Mouse (Mus musculus): ENCODE data around the gene Krtap5-1.
A peak's percentile ranks its signal among the peaks of the same experiment; 100 is the strongest.
"Not testable (repeated sequence)": the region's sequence is repeated elsewhere in the genome, so short reads cannot be mapped to it uniquely, and the experiment has no call there.

Gene Krtap5-1

DNA sequence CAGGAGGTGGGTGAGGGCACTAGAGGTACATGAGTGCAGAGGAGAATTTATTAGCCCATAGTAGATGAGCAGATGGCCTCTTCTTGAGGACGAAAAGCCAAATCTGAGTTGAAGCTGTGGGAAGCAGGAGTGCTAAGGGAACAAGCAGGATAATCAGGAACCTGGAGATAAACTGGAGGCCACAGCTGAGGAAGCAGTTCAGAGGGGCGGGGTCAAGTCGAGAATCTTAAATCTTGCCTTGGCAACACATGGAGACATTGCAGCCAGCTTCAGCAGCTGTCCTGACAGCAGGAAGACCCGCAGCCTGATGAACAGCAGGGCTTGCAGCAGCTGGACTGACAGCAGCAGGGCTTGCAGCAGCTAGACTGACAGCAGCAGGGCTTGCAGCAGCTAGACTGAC, 810 bp downstream of the Krtap5-1 start:
- DNase-seq (ENCODE audit: low spot score): not testable (repeated sequence)

DNA sequence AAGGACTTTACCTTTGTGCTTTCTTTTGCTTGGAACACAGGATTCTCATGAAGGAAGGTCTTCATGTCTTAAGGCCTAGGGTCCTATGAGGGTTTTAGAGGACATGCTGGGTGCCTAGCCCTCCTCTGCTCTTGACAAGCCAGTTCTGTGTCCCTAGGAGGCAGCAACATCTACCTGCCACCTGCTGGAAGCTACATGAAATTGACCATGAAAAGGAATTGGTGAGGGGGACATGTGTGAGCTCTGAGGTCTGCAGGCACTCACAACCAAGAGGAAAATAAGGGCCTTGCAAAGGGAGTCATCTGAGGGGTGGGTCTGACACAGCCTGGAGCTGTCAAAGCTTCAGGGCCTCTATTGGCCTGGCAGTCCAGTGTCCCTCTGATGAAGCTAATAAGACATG, 1.5 kb downstream of the Krtap5-1 start:
- DNase-seq (ENCODE audit: low spot score): no peak

DNA sequence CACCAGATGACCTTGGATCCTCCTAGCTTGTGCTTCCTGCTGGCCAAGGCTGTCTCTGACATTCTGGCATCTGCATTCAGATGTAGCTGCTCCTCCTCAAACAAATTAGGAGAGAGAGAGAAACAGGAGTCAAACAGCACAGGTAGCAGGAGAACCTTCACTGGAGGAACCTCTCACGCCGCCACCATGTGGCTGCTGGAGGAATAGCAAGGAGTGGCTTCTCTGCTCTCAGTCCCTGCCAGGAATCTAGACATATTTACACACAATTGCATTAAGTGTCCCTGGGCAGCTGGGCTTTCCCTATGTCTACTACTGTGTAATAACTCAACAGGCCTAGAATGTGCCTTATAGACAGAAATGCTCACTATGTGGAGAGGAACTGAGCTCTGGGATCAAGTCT, 3.1 kb downstream of the Krtap5-1 start:
- not testable (repeated sequence) for DNase-seq (ENCODE audit: low spot score)

DNA sequence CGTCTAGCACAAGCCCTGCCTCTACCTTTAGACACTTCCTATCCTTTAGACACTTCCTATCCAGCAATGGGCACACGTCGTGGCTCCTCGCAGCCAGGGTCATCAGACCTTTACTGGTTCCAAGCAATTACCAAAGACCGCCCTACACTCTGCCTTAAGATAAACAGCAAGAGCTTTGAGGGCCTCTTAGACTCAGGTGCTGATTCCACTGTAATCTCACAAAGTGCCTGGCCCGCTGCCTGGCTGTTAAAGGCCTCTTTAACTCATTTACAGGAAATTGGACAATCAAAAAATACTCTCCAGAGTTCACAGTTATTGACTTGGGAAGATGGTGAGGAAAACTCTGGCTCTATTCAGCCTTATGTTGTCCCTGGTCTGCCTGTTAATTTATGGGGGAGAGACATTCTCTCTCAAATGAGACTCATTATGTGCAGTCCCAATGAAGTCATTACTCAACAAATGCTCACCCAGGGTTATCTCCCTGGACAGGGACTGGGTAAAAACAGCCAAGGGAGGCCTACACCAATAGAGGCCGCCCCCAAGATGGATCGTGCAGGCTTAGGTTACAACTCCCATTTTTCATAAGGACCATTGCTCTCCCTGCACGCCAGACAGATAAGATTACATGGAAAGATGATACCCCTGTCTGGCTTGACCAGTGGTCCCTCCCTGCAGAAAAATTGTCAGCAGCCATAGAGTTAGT, 10.9 kb downstream of the Krtap5-1 start:
- not testable (repeated sequence) for DNase-seq (ENCODE audit: low spot score)

DNA sequence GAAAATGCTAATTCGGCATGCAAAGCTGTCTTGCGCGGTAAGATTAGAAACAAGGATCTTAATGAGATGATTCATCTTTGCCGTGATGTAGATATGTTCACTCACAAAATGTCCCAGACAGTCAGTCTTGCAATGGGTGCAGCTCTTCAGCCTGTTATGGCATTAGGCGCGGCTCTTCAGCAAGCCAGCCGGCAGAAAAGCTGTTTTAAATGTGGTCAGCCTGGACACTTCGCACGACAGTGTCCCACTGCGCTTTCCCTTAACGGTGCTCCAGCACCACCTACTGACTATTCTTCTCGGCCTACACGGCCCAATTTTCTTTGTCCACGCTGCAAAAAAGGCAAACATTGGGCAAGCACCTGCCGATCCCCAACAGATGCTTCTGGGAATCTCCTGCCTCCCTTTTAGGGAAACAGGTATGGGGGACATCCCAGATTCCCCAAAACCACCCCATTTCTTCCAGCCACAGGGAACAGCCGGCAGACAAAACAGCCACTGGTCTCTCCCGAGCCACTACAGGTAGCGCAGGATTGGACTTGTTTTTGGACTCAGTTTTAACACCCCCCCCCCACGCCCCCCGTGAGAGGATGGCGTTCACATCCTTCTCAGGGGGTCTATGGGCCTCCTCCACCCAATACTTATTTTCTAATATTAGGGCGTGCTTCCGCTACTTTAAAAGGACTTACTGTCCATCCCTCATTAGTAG, 11.6 kb downstream of the Krtap5-1 start:
- DNase-seq (ENCODE audit: low spot score): no peak

DNA sequence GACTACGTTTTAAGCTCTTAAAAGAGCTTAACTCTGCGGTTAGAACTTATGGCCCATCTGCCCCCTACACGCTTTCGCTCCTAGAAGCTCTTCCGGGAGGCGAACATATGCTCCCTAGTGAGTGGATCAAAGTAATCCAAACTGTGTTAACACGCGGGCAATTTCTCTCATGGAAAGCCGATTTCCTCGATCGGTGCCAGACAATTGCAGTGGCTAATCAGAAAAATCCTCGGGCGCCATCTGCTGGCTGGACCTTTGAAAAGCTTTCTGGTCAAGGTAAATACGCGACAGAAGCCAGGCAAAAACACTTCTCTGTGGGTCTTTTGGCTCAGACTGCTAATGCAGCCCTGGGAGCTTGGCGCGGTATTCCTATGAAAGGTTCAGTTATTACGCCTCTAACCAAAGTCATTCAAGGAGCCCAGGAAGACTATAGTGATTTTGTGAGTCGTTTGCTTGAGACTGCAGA, 12.3 kb downstream of the Krtap5-1 start:
- DNase-seq (ENCODE audit: low spot score): peak; percentile 93

DNA sequence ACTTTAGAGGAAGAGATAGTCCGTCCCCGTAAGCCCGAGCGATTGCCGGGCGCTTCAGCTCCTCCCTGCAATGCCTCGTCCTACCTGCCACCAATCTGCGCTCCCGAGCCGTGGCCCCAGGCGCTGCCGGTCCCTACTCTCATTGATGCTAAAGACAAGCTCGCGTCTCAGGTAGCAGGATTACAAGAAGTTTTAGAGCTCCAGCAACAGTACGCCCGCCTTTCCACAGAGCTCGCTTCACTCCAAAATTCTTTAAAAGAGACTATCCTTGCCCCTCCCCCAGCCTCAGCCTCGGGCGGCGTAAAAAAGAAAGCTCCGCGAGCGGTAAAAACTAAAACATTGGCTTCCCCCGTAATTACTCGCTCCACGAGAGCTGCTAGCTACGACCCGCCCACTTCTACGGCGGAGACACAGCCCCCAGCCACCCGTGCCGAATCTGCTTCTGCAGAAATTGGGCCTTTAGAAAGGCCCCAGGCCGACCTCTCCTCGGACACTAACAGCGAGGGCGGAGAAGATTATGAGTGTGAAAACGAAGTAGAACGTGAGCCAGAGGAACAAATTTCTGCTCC, 12.8 kb downstream of the Krtap5-1 start:
- peak; percentile 16 for DNase-seq (ENCODE audit: low spot score)

DNA sequence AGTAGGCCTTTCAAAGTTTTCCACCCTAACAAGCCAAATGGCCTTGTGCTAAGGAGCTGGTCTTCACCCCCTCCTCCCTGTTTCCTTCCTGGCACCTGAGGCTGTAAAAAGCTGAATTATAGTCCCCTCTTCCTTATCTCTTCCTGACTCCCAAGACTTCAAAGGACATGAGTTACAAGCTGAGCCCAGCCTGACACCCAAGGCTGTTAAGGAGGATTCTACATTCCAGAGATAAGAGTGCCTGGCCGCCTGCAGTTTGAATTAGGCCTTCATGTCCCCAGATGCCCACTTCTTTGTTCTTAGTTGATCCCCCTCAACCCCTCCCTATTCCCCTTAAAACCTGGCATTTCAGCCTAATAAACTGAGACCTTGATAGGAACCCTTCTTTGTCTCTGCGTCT, 14.1 kb downstream of the Krtap5-1 start:
- not testable (repeated sequence) for DNase-seq (ENCODE audit: low spot score)

DNA sequence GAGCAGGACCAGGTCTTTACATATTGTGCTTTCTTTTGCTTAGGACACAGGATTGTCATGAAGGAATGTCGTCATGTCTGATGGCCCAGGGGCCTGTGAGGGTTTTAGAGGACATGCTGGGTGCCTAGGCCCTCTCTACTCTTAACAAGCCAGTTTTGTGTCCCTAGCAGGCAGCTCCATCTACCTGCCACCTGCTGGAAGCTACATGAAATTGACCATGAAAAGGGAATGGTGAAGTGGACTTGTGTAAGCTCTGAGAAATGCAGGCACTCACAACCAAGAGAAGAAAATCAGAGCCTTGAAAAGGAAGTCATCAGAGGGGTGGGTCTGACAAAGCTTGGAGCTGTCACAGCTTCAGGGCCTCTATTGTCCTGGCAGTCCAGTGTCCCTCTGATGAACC, 17.6 kb downstream of the Krtap5-1 start:
- DNase-seq (ENCODE audit: low spot score): not testable (repeated sequence)

DNA sequence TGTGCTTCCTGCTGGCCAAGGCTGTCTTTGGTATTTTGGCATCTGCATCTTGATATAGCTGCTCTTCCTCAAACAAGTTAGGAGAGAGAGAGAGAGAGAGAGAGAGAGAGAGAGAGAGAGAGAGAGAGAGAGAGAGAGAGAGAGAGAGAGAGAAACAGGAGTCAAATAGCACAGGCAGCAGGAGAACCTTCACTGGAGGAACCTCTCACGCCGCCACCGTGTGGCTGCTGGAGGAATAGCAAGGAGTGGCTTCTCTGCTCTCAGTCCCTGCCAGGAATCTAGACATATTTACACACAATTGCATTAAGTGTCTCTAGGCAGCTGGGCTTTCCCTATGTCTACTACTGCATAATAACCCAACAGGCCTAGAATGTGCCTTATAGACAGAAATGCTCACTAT, 18.7 kb downstream of the Krtap5-1 start:
- peak; percentile 59 for DNase-seq (ENCODE audit: low spot score)

DNA sequence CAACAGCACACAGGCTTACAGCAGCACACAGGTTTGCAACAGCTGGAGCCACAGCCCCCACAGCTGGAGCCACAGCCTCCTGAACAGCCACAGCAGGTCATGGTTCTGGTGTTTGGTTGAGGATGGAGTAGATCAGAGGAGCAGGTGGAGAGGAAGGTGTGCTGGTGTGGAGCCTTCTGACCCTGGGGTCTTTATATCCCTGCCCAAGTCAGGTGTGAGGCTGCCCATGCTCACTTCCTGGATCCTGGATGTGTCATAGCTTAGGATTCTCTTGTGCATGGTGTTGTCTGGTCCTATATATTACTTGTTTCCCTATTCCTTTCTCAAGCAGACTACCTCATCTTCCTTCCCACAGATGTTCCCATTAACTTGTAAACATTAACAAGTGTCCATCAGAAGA, 22.7 kb downstream of the Krtap5-1 start, which contains the start of gene Gm4559:
Gene Gm4559, minus strand, starts transcription at position 101 of the 400 bp plus-strand sequence.
- DNase-seq (ENCODE audit: low spot score): not testable (repeated sequence)

DNA sequence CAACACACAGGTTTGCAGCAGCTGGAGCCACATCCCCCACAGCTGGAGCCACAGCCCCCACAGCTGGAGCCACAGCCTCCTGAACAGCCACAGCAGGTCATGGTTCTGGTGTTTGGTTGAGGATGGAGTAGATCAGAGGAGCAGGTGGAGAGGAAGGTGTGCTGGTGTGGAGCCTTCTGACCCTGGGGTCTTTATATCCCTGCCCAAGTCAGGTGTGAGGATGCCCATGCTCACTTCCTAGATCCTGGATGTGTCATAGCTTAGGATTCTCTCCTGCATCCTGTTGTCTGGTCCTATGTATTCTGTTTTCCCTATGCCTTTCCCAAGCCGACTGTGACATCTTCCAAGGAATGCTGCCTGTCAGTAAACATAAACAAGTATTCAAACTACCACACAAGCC, 38.7 kb downstream of the Krtap5-1 start, which contains the start of gene Gm2431:
Gene Gm2431, minus strand, starts transcription at position 101 of the 400 bp plus-strand sequence.
- DNase-seq (ENCODE audit: low spot score): not testable (repeated sequence)

DNA sequence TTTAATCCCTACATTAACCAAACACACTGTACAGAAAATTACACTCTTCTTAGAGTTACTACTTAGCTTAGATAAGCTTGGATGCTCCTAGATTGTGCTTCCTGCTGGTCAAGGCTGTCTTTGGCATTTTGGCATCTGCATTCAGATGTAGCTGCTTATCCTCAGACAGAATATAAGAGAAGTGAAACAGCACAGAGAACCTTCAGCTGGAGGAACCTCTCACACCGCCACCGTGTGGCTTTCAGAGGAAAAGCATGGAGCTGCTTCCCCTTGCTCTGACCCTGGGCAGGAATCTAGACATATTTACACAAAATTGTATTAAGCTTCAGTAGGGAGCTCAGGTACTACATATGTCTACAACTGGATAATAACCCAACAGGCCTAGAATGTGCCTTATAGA, 41.4 kb downstream of the Krtap5-1 start:
- DNase-seq (ENCODE audit: low spot score): peak; percentile 19

DNA sequence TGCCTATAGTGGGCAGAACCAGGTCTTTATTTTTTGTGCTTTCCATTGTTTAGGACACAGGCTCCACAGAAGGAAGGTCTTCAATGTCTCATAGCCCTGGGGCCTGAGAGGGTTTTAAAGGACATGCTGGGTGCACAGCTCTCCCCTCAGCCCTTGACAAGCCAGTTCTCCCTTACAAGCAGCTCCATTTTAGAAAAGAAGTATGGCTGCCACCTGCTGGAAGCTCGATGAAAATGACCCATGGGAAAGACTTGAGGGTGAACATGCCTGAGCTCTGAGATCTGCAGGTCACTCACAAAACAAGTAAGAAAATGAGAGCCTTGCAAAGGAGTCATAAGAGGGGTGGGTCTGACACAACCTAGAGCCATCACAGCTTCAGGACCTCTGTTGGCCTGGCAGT, 47.1 kb downstream of the Krtap5-1 start:
- DNase-seq (ENCODE audit: low spot score): peak; percentile 15
